Mouse (Mus musculus) testis, postnatal 10 days (tissue): ENCODE data around the gene Vps8.

Experiments
- DNase-seq: peaks from one replicate; pipeline ENCODE4 v3.0.0; 2021; ENCODE audit warnings: low spot score

The Vps8 gene

DNA sequence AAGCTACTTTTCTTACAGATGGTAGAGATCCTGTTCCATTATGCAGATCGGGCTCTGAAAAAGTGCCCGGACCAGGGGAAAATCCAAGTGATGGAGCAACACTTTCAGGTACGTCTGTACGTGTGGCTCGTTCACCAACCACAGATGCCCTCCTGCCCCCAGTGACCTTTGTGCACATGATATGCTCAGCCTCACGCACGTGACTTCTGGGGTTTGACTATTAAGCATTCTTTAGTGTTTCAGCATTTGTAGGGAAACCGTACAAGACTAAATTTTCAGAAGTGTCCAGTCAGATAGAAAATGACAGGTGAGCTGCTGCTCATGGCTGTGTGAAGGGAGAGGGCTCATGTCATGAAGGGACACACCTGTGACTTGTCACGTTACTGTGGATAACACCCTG, 55.5 kb downstream of the Vps8 start:
- DNase-seq = no peak

DNA sequence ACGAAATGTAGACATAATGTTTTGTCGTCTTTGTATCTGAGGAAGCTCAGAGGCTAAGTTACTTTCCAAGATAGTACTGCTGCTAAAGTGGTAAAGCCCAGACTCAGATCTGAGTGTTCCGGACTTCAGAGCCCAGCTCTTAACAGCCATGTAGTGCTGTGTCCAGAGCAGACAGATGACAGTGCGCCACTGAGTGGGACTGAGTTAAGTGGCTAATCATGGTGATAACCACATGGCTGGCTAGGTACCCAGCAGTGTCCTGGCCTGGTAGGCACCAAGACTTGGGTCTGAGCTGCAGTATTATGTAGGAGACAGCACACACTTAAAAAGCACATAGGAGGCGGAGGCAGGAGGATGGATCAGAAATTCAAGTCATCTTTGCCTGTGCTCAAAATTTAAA, 60.9 kb downstream of the Vps8 start:
- no peak for DNase-seq

DNA sequence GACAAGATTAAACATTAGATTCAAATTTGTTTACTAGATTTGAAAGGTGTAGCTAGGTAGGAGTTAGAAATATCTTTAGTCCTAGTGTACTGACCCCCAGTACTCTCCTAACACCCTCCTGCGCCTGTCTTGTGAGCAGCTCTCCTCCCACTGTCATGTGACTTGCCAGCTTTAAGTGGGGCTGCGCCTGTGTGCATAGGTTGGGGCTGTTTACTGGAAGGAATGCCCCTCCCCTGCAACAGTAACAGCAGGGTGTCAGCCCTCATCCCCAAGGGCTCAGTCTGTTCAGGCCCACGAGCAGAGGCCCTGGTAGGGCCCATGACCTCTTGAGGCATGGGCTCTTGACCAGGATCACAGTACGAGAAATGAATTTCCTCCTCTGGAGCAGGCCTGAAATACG, 62.8 kb downstream of the Vps8 start:
- no peak for DNase-seq

DNA sequence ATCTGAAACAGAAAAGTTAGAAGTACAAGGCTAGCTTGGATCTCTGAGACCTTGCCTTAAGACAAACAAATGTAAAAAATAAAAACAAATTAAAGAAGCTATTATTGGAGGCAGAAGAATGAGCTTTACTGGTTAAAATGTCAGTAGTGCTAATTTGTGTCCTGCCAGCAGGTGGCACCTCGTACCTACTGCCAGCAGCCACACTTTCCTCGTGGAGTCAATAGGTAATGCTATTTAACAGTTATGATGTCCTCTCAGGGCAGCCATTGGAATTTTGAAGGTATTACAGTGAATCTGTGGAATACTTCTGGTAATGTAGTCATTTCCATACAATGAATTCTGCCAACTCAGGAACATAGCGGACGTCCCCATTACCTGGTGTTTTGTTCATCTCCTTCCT, 65.5 kb downstream of the Vps8 start:
- DNase-seq = peak; percentile 78

DNA sequence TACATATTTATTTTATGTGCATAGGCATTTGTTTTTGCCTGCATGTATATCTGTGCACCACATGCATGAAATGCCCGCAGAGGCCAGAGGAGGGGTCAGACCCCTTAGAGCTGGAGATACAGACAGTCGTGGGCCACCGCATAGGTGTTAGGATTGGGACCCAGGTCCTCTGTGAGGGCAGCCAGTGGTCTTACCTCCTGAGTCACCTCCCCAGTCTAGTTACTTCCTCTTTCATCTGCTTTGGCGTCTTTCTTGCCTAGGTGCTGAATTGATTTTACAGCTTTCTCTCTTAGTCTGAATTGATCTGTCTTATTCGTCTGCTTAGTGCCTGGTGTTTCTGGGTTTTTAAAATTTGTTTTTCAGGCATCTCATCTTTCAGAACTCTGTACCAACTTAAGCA, 69.4 kb downstream of the Vps8 start:
- DNase-seq = no peak

DNA sequence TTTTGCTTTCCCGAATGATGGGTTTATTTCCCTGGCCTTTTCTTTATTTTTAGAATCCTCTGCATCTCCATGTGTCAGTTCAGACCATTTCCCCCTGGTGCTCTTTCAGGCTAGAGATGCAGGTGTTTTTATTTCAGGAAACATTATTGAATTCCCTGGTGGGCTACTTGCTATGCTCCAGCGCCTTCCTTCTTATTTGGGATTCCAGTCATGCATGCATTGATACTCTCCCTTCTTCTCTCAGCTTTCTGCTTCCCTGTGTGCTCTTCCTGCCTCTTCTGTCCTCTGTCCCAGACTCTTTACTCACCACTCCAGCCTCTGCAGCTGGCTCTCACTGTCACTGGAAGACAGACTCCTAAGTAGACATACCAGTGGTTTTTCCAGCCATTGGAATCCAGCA, 70.0 kb downstream of the Vps8 start:
- DNase-seq = no peak

DNA sequence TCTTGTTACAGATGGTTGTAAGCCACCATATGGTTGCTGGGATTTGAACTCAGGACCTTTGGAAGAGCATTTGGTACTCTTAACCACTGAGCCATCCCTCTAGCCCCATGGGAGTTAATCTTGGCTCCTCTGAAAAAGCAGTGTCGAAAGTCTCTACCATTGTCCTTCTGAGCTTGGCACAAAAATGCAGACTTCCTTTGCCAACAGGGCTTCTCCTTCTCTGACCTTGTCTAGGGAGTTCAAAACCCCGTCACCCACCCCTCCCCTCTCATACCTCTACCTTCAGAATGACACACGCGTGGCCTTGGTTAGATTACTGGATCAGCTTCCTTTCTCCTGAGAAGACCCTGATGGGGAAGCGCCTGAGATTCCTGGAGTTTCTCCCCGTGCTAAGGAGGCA, 71.8 kb downstream of the Vps8 start:
- DNase-seq = no peak

DNA sequence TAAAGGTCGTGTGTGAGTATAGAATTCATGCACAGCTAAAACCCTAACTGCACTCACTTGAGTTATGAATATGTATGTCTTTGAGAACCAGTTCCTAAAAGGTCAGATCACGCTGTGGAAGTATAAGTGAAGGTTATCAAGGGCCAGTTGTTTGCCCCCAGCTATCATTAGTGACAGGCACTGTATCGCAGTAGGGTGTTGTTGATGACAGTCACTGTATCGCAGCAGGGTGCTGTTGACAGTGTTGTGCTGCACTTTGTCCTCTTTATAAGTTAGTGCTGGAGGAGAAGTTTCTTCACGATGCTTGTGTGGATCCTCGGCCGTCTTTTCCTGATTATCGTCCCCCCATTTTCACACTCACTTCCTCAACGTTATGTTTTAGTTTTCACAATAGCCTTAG, 73.9 kb downstream of the Vps8 start:
- no peak for DNase-seq

DNA sequence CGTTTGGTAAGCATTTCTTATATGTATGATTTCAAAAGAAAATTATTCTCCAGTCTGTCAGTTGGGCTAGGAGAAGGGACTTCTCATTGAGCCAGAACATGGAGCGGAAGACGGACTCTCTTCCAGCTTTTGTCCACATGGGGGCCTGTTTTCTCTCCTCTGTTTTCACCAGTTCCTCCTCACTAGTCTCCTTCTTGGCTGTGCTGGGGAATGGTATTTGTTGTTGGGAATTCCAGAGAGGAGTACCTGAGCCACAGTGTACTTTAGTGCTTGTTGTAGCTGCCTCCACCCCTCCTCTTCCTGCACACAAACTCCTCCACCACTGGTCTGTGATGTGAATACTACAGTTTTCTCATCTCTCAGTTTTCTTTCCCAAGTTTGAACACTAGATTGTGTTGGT, 74.7 kb downstream of the Vps8 start:
- no peak for DNase-seq

DNA sequence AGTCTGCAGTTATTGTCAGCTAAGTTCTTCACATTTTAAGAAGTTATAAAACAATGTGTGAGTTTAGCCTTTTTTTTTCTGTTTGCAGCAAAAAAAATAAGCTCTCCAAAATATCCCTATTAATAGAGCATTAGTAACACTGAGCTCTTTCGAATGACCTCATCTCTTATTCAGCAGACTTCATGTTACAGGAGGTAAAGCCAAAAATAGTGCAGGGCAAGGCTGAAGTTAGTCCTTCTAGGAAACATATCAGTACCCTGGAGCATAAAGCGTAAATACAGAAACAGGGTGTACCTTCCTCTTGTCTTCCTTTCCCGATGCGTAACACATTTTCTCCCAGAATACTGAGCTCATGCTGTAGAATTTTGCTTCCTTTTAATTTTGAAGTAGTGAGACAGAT, 76.1 kb downstream of the Vps8 start:
- DNase-seq = no peak

DNA sequence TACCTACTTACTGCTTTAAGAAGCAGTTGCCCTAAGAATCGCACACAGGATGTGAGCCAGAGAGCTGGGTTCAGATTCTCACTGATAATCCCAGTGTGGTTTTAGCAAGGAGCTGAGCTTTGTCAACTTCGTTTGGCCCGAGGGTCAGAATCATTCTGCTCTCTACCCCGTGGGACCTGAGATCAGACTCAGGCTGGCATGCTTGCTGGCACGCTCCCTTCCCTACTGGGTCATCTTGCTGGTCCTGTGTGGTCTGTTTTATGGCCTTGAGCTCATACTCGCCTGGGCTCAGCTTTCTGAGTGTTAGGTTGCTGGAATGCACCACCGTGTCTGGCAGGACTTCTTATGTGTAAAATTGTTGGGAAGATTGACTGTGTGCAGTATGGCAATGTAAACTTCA, 76.7 kb downstream of the Vps8 start:
- no peak for DNase-seq

DNA sequence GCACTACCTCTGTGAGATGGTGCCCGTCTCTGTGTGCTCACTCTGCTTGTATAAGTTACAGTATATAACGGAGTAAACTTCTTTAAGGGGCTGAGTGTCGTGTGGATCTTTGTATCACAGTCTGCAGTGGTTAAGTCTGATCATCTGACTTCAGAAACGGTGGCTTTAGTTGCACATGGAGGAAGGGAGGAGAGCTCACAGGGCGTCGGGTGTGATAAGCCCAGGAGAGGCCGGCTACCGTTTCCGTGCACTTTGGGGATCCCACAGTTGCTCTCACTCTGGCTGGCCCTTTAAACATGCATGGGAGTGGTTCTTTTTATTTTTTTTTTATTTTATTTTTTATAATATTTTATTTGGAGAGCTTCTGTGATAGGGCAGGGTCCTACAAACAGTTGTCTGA, 95.9 kb downstream of the Vps8 start:
- peak; percentile 15 for DNase-seq

DNA sequence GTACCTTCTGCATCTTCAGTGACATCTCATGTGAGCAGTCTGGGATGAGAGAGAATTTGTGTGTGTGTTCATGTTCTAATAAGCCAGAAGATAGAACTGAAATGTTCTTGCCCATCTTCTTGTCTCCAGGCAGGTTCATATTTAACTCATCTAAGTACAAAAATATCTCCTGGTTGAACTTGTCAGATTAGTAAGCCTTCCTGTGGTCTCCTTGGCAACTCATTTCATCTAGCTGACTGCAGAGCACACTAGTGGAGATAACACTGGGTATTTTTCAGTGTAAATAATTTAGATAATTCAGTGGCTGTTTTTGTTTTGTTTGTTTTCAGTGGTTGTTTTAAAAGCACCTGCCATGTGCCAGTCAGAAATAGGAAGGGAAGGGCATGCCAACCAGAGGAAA, 96.9 kb downstream of the Vps8 start:
- no peak for DNase-seq

DNA sequence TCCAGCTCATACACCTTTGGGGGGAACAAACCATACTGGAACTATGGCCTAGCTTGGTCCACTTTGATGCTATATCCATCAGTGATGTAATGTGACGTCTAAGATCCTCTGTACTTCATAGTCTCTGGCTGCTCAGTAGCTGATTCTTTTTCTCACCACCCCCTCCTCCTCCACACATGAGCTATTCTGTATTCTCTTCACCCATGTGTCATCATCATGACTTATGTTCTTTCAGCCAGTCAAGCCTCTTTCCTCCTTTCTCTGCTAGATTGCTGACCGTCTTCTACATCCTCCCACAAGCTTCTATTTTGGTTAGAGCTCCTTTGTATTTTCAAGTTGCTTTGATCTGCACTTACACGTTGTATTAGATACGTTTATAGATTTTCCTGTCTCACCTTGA, 100.8 kb downstream of the Vps8 start:
- DNase-seq = no peak

DNA sequence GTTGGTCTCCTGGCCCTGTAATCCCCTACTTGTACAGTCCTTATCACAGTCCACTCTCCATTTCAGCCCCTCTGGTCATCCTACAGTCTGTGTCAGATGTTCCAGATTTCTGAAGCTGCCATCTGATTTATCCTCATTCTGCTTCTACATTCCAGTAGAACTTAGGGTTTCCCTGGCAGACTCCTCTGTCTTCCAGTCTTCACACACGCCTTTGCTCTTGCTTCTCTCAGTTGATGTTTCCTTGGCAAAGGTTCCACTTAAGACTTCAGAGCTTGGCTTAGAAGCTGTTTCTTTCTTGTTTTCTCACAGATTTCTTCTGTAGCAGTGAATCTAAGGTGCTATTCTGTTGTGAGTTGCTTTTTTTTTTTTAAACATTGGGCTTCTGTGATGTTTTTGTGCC, 102.5 kb downstream of the Vps8 start:
- DNase-seq = no peak

DNA sequence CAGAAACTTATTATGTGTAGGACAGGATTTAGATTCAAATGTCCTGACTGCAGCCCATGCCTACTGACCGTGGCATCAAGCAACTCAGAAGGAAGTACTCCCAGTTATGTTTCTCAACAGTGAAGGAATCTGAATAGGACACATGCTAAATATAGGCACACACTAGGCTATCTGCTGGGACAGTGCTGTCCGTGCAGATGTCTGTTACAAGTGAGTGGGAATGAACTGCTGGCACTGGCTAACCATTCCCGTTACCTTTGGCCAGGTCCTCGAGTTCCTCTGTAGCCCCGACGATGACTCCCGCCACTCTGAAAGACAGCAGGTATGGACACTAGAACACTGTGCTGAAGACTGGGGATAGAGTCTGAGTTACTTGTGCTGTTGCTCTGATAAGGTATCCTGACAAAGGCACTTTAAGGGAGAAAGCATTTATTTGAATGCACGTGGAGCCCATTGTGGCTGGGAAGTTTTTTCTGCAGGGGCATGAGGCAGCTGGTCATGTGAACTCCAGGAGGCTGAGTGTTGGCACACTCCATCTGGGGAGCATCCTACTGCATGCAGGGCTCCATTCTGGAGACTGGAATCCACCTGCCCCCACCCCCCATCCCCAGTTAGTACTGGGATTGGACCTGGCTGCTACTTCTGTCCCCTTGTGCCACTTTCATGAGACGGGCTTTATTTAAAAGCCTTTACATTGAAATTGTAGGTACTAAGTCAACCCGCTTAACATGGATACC, 104.5 kb downstream of the Vps8 start:
- DNase-seq = no peak

DNA sequence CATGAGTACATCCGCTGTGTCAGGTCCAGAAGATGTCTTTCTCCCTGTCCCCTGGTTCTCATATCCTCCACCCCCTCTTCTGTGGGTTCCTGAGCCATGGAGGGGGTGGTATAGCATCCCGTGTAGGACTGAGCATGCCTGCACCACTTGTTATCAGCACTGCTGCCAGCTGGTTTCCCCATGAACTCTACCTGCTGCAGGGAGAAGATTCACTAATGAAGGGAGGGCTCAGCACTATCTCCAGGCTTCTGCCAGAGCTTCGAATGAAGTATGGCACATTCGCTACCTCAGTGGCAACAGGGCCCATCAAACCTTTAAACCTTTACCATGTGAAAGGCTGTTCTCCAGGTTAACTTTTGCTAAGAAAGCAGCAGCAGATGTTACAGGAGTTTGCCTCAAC, 110.6 kb downstream of the Vps8 start:
- DNase-seq = no peak

DNA sequence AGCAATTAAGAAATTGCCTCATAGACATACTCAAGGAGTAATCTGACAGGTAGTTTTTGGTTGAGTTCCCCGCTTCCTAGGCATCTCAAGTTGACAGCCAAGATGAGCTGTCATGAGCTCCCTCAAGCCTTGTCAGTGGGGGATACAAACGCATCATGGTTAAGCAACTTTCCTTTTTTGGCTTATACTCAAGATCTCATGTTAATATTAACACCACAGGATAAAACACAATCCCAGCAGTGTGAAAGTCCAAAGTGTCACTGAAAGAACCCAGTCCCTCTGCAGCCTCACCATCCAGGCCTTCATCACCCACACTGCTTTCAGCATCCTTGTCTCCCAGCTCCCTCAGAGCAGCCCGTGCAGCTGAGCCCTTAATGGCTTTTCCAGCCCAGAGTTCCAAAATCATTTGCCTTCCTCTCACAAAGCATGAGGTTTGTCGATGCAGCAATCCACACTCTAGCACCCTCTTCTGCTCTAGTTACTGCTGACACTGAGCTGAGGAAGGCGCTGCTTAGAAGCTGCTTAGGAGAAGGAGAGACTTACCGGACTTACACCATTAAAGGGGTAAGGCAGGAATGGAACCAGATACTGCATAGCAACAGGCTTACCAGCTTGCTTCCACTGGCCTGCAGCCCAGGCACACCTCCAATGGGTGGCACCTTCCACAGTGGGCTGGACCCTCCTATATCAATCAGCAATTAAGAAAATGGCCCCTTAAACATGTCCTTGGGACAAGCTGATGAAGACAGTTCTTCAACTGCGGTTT, 113.5 kb downstream of the Vps8 start:
- no peak for DNase-seq

DNA sequence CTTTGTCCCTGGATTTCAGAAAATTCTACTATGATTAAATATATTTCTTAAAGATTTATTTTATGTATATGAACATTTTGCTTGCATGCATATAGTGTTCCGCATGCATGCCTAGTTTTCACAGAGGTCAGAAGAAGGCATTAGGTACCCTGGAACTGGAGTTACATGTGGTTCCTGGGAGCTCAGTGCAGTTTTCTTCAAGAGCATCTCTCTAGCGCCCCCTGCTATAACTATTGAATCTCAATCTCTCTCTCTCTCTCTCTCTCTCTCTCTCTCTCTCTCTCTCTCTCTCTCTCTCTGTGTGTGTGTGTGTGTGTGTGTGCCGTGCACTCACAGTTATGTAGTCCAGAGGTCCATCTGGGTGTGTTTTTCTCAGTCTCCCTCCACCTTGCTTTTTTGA, 114.4 kb downstream of the Vps8 start:
- DNase-seq = no peak

DNA sequence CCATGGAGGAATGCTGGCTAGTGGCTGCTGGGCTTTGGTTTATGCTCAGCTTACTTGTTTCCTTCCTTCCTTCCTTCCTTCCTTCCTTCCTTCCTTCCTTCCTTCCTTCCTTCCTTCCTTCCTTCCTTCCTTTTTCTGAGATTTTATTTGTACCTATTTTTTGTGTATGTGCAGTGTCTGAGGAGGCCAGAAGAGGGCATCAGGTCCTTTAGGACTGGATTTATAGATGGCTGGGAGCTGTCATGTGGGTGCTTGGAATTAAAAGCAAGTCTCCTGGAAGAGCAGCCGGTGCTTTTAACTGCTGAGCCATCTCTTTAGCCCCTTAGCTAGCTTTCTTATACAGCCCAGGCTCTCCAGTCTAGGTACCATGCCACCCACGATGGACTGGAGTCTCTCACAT, 116.0 kb downstream of the Vps8 start:
- DNase-seq = no peak

DNA sequence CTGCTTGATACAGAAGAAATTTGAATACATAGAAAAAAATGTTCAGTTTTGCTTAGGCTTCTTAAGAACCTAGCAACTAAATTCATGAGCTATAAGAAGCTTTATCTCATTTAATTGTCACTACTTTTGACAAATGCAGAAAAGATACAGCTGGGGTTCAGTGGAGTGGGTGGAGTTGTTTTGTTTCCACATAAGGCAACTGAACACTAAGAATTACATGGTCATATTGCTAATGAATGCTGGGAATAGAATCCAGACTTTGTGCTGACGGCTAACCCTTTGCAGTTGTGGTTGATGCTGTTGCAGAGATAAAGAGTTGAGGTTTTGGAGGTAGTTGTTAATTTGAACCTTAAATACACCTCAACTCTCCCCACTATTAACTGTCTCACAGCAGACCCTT, 119.6 kb downstream of the Vps8 start:
- no peak for DNase-seq

DNA sequence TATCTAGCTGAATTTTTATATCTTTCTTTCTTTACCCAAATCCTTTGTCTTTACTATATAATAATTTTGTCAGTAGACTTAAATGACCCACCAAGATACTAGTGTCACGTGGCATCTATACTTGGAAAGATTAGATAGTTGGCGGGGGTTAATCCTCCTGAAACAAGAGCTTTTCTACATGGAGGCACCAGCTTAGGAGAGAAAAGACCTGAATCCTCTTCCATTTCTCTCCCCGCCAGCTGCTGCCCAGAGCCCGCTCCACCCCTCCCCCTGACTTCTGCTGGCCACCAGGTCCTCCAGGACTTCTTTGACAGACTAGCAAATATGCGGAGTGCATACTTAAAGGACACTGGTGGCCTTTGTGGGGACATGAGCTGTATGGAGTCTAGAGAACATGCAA, 124.5 kb downstream of the Vps8 start:
- DNase-seq = no peak

DNA sequence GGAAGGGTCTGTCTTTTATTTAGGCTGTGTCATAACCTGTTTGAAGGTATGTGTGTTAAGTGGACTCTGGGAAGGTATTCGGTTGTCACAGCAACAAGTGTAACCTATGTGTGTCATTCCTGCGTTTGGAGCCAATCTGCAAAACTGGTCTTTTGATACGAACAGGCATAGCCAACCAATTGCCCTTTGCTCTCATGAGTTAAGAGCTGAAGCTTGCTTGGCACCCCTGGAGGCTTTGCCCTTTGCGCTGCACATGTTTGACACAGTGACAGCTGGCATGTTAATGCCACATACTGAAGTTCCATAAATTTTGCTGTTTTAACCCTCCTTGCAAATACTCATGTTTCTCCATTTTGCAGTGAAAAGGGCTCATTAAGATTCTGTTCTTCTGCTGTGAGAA, 126.8 kb downstream of the Vps8 start:
- DNase-seq = no peak

DNA sequence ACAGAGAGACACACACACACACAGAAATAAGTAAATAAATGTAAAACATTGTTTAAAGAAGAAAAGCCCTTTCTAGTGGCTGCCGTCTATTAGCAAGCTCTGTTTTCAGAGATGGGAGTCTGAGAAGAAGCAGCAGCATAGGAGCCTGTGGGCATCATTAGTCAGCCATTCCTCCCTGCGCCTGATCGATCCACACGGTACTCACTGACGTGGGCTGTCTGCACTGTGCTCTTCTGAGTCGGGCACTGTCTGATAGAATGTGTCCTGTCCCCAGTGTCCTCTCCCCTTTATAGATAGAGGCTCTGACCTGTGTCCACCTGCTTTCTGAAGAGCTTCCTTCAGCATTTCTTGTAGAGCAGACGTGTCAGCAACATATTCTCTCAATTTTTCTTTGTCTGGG, 127.5 kb downstream of the Vps8 start:
- no peak for DNase-seq
